Mouse (Mus musculus): ENCODE results near the gene Cnot2. TPM values are rescaled to one million over a fixed set of nuclear protein-coding genes. Genes with fewer than 3 reads are reported as not detected.
A peak's percentile ranks its signal among the peaks of the same experiment; 100 is the strongest.

The Cnot2 gene
- polyA plus RNA-seq, 1 experiment = 30.9 TPM

GRCm38 (mm10) chr10:116472579-116472978, 108.7 kb downstream of the Cnot2 start:
- Histone ChIP-seq H3K4me1 (ENCODE audit: control insufficient read depth, insufficient read depth, low read length) (peaks cover 5% of the 10 kb centered on the region), H3K4me3 (replicated peaks; ENCODE audit: extremely low read depth, low read depth, low read length) (peak overlapping the region; percentile 9)
- 12% methylated on average over 5 of the region's 5 CpGs for WGBS
- no peak for DNase-seq
- TF ChIP-seq POLR2A (IDR thresholded peaks at IDR 0.05; ENCODE audit: borderline replicate concordance, extremely low read depth, low read depth, low read length) (no peak), CTCF (IDR thresholded peaks at IDR 0.05; ENCODE audit: insufficient read depth, low read length) (no peak)

GRCm38 (mm10) chr10:116470306-116470925, 110.9 kb downstream of the Cnot2 start:
- WGBS = 88% methylated on average over 11 of the region's 11 CpGs
- Histone ChIP-seq H3K4me1 (ENCODE audit: control insufficient read depth, insufficient read depth, low read length) (peaks cover 5% of the 10 kb centered on the region), H3K4me3 (replicated peaks; ENCODE audit: extremely low read depth, low read depth, low read length) (no peak overlapping the region)
- TF ChIP-seq CTCF (IDR thresholded peaks at IDR 0.05; ENCODE audit: insufficient read depth, low read length) = no peak
- TF ChIP-seq POLR2A (IDR thresholded peaks at IDR 0.05; ENCODE audit: borderline replicate concordance, extremely low read depth, low read depth, low read length) = no peak
- no peak for DNase-seq

GRCm38 (mm10) chr10:116468094-116468493, 113.2 kb downstream of the Cnot2 start:
- peaks cover 4% of the 10 kb centered on the region; the same call in 1 of the 2 replicates for H3K4me1 ChIP-seq (ENCODE audit: control insufficient read depth, insufficient read depth, low read length)
- no peak for DNase-seq
- no peak for TF ChIP-seq POLR2A (IDR thresholded peaks at IDR 0.05; ENCODE audit: borderline replicate concordance, extremely low read depth, low read depth, low read length)
- TF ChIP-seq CTCF (IDR thresholded peaks at IDR 0.05; ENCODE audit: insufficient read depth, low read length) = no peak
- WGBS = 83% methylated on average over 5 of the region's 5 CpGs
- H3K4me3 ChIP-seq (replicated peaks; ENCODE audit: extremely low read depth, low read depth, low read length) = no peak overlapping the region

GRCm38 (mm10) chr10:116463753-116464345, 117.5 kb downstream of the Cnot2 start:
- WGBS = 92% methylated on average over 12 of the region's 12 CpGs
- DNase-seq = no peak
- Histone ChIP-seq H3K4me3 (replicated peaks; ENCODE audit: extremely low read depth, low read depth, low read length) (no peak overlapping the region), H3K4me1 (ENCODE audit: control insufficient read depth, insufficient read depth, low read length) (no peaks in the 10 kb centered on the region)
- no peak for TF ChIP-seq POLR2A (IDR thresholded peaks at IDR 0.05; ENCODE audit: borderline replicate concordance, extremely low read depth, low read depth, low read length)
- TF ChIP-seq CTCF (IDR thresholded peaks at IDR 0.05; ENCODE audit: insufficient read depth, low read length) = peak; percentile 51; the same call in 1 of the 2 replicates

- TF ChIP-seq POLR2A (IDR thresholded peaks at IDR 0.05; ENCODE audit: borderline replicate concordance, extremely low read depth, low read depth, low read length) (no peak), CTCF (IDR thresholded peaks at IDR 0.05; ENCODE audit: insufficient read depth, low read length) (no peak)
- WGBS = 94% methylated on average over 9 of the region's 9 CpGs
- Histone ChIP-seq H3K4me1 (ENCODE audit: control insufficient read depth, insufficient read depth, low read length) (no peaks in the 10 kb centered on the region), H3K4me3 (replicated peaks; ENCODE audit: extremely low read depth, low read depth, low read length) (no peak overlapping the region)
- no peak for DNase-seq
These were observed 119.9 kb downstream of the Cnot2 start for GRCm38 (mm10) chr10:116461443-116461842.

- Histone ChIP-seq H3K4me3 (replicated peaks; ENCODE audit: extremely low read depth, low read depth, low read length) (no peak overlapping the region), H3K4me1 (ENCODE audit: control insufficient read depth, insufficient read depth, low read length) (no peaks in the 10 kb centered on the region)
- TF ChIP-seq CTCF (IDR thresholded peaks at IDR 0.05; ENCODE audit: insufficient read depth, low read length) (no peak), POLR2A (IDR thresholded peaks at IDR 0.05; ENCODE audit: borderline replicate concordance, extremely low read depth, low read depth, low read length) (no peak)
- DNase-seq = no peak
- 94% methylated on average over 9 of the region's 9 CpGs for WGBS
These were observed 122.5 kb downstream of the Cnot2 start for GRCm38 (mm10) chr10:116458786-116459185.

- no peaks in the 10 kb centered on the region for H3K4me1 ChIP-seq (ENCODE audit: control insufficient read depth, insufficient read depth, low read length)
- no peak overlapping the region for H3K4me3 ChIP-seq (replicated peaks; ENCODE audit: extremely low read depth, low read depth, low read length)
- no peak for DNase-seq
- TF ChIP-seq CTCF (IDR thresholded peaks at IDR 0.05; ENCODE audit: insufficient read depth, low read length) (no peak), POLR2A (IDR thresholded peaks at IDR 0.05; ENCODE audit: borderline replicate concordance, extremely low read depth, low read depth, low read length) (no peak)
- 97% methylated on average over 7 of the region's 7 CpGs for WGBS
These were observed 128.5 kb downstream of the Cnot2 start for GRCm38 (mm10) chr10:116452771-116453170.

- H3K4me3 ChIP-seq (replicated peaks; ENCODE audit: extremely low read depth, low read depth, low read length) = no peak overlapping the region
- no peak for TF ChIP-seq POLR2A (IDR thresholded peaks at IDR 0.05; ENCODE audit: borderline replicate concordance, extremely low read depth, low read depth, low read length)
- no peak for TF ChIP-seq CTCF (IDR thresholded peaks at IDR 0.05; ENCODE audit: insufficient read depth, low read length)
- no peaks in the 10 kb centered on the region for H3K4me1 ChIP-seq (ENCODE audit: control insufficient read depth, insufficient read depth, low read length)
- 54% methylated on average over 9 of the region's 9 CpGs for WGBS
- DNase-seq = no peak
These were observed 130.7 kb downstream of the Cnot2 start for GRCm38 (mm10) chr10:116450621-116451020.

- Histone ChIP-seq H3K4me1 (ENCODE audit: control insufficient read depth, insufficient read depth, low read length) (no peaks in the 10 kb centered on the region), H3K4me3 (replicated peaks; ENCODE audit: extremely low read depth, low read depth, low read length) (no peak overlapping the region)
- TF ChIP-seq CTCF (IDR thresholded peaks at IDR 0.05; ENCODE audit: insufficient read depth, low read length) = no peak
- TF ChIP-seq POLR2A (IDR thresholded peaks at IDR 0.05; ENCODE audit: borderline replicate concordance, extremely low read depth, low read depth, low read length) = no peak
- DNase-seq = no peak
- WGBS = 91% methylated on average over 12 of the region's 12 CpGs
These were observed 133.1 kb downstream of the Cnot2 start for GRCm38 (mm10) chr10:116448166-116448565.

- Histone ChIP-seq H3K4me3 (replicated peaks; ENCODE audit: extremely low read depth, low read depth, low read length) (no peak overlapping the region), H3K4me1 (ENCODE audit: control insufficient read depth, insufficient read depth, low read length) (no peaks in the 10 kb centered on the region)
- WGBS = 77% methylated on average over 9 of the region's 9 CpGs
- no peak for DNase-seq
- TF ChIP-seq CTCF (IDR thresholded peaks at IDR 0.05; ENCODE audit: insufficient read depth, low read length) = no peak
- TF ChIP-seq POLR2A (IDR thresholded peaks at IDR 0.05; ENCODE audit: borderline replicate concordance, extremely low read depth, low read depth, low read length) = no peak
These were observed 134.1 kb downstream of the Cnot2 start for GRCm38 (mm10) chr10:116447176-116447575.
